Mouse (Mus musculus) heart, adult 2 months (tissue): ENCODE measurements at regions not wholly inside any gene's neighbourhood (a gene's known extent, or its start where the extent isn't known, plus 50 kb on each side); places are given as distances from the start of the nearest gene placed in this dataset.

Experiments used
- DNase-seq, 2 experiments: peaks; one replicate each; pipeline ENCODE4 v3.0.0; 2021
- H3K27ac ChIP-seq: fragments of 200-600 bp; 2 replicates; pipeline ENCODE4 v1.8.1; 2022
- H3K27me3 ChIP-seq: fragments of 200-500 bp; 2 replicates; pipeline ENCODE4 v1.6.1; 2012; ENCODE audit warnings: mild to moderate bottlenecking, low read length, inconsistent platforms, mixed read lengths; ENCODE audit not compliant: control insufficient read depth, insufficient read depth
- H3K36me3 ChIP-seq: fragments of 200-500 bp; 2 replicates; pipeline ENCODE4 v1.6.1; 2012; ENCODE audit warnings: low read length, inconsistent platforms; ENCODE audit not compliant: control insufficient read depth, insufficient read depth
- H3K4me1 ChIP-seq: fragments of 200-500 bp; 2 replicates; pipeline ENCODE4 v1.6.1; 2011; ENCODE audit warnings: low read length; ENCODE audit not compliant: control insufficient read depth, insufficient read depth
- H3K4me3 ChIP-seq: fragments of 200-600 bp; 2 replicates; pipeline ENCODE4 v1.8.1; 2022
- H3K79me2 ChIP-seq: fragments of 200-500 bp; replicated peaks from 2 replicates; pipeline ENCODE4 v1.6.1; 2012; ENCODE audit warnings: mild to moderate bottlenecking, inconsistent platforms, low read length, moderate library complexity, mixed read lengths; ENCODE audit not compliant: control insufficient read depth, insufficient read depth
- H3K9ac ChIP-seq: fragments of 200-500 bp; 2 replicates; pipeline ENCODE4 v1.6.1; 2012; ENCODE audit warnings: low read depth, mild to moderate bottlenecking, control low read depth, inconsistent platforms, low read length, mixed read lengths
- CTCF ChIP-seq: fragments of 200-600 bp; IDR thresholded peaks from 2 replicates; pipeline ENCODE4 v1.8.1; 2022; ENCODE audit warnings: antibody characterized with exemption, mild to moderate bottlenecking, moderate library complexity
- EP300 ChIP-seq: fragments of 200-500 bp; IDR thresholded peaks from 2 replicates; pipeline ENCODE4 v1.6.1; 2011; ENCODE audit warnings: low read depth, low read length, control low read depth; ENCODE audit not compliant: insufficient read depth
- POLR2A ChIP-seq: fragments of 200-500 bp; IDR thresholded peaks from 2 replicates; pipeline ENCODE4 v1.6.1; 2011; ENCODE audit warnings: mild to moderate bottlenecking, low read depth, low read length, control low read depth; ENCODE audit not compliant: insufficient read depth
- WGBS: fragments of 180-500 bp; shearing (Covaris S2); methylation state at CpG from one replicate; pipeline ENCODE4 v1.1.7; 2018; 5-methylcytosine and 5-hydroxymethylcytosine counted together
- intact Hi-C: fragments of 180-260 bp; cut with DNase I; formaldehyde crosslinking; loops from one replicate; pipeline ENCODE4 v1.15.1; 2025

DNA sequence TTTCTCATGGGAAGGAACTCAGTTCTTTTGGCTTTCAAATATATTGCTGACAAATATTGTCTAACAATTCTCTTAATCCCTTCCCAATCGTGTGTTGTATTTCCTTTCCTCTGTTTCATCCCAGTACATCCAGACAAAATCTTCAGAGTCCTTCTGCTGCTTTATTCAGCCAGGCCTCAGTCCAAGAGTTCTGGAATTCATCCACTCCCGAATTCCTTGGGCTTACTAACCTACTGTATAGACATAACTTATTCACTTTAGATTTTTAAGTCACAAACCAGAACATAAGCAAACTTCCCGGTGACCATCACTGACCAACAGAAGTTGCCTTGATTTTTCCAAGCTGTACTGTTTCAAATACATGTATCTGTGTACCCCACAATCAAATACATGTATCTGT lies 90.9 kb upstream of the Kitl start:
- intact Hi-C loops = no loop called here
- Histone ChIP-seq H3K27me3 (no peaks in the 10 kb centered on the region), H3K4me1 (peaks cover 1% of the 10 kb centered on the region), H3K27ac (no peak overlapping the region), H3K4me3 (no peak overlapping the region), H3K79me2 (no peaks in the 10 kb centered on the region), H3K36me3 (no peaks in the 10 kb centered on the region), H3K9ac (no peak overlapping the region)
- no peak for DNase-seq
- WGBS = 64% methylated on average over 3 of the region's 3 CpGs
- no peak for TF ChIP-seq POLR2A
- no peak for TF ChIP-seq EP300
- no peak for TF ChIP-seq CTCF

- intact Hi-C loops = loop anchor here (10.0 kb wide), 1 partner anchor 95 kb away; the partner anchor contains the start of gene Kitl
These were observed 95.5 kb upstream of the Kitl start for GRCm38 (mm10) chr10:99919925-99920324.

DNA sequence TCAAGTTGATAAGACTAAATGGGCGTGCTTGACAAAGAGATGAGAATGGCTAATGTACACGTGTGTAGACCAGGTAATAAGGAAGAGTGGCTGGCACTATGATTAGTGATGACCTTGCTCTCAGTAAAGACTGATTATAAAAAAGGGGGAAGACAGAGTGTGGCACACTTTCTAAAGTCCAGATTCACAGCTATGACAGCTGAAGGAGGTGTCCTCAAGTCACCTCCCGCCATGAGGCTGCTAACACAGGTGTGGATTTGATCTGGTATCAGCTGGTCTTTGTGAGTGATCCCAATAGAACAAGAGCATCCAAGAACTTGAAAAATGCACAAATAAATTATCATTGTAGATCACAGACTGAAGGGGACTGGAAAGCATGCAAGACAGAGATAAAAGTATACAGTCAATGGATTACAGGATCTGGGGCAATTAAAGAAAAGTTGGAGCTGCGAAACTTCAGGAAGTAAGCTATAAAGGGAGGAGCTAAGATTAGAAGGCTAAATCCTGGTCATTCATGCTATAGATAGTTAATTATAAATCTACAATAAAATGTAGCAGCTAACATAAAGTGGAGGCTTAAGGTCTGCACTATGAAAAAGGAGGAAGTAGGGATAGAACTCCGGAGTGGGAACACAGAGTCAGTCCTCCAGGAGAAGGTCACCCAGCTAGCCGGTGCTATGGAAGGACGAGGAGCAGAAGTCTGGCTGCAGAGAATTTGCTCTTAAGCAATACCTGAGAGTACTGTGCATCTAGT lies 96.7 kb upstream of the Kitl start:
- intact Hi-C loops = loop anchor here (10.0 kb wide), 1 partner anchor 96 kb away; the partner anchor contains the start of gene Kitl
- 91% methylated on average over 7 of the region's 7 CpGs for WGBS
- Histone ChIP-seq H3K9ac (no peak overlapping the region), H3K27ac (no peak overlapping the region), H3K36me3 (no peaks in the 10 kb centered on the region), H3K79me2 (no peaks in the 10 kb centered on the region), H3K4me1 (peaks cover 2% of the 10 kb centered on the region), H3K4me3 (no peak overlapping the region), H3K27me3 (no peaks in the 10 kb centered on the region)
- DNase-seq = no peak
- TF ChIP-seq POLR2A (no peak), EP300 (no peak), CTCF (no peak)

More at GRCm38 (mm10) chr10:99919925-99920324, 95.5 kb upstream of the Kitl start:
- Histone ChIP-seq H3K79me2 (no peaks in the 10 kb centered on the region), H3K4me3 (no peak overlapping the region), H3K4me1 (no peaks in the 10 kb centered on the region), H3K9ac (no peak overlapping the region), H3K27ac (no peak overlapping the region), H3K36me3 (no peaks in the 10 kb centered on the region), H3K27me3 (no peaks in the 10 kb centered on the region)
- no peak for DNase-seq
- TF ChIP-seq EP300 = no peak
- TF ChIP-seq POLR2A = no peak
- TF ChIP-seq CTCF = no peak
- 91% methylated on average over 2 of the region's 2 CpGs for WGBS

- Histone ChIP-seq H3K27me3 (no peaks in the 10 kb centered on the region), H3K4me3 (peak overlapping the region; percentile 61), H3K9ac (0 out of 2 replicates have a peak overlapping the region, but pooled peaks have one; percentile 3), H3K36me3 (no peaks in the 10 kb centered on the region), H3K27ac (peak overlapping the region; percentile 84), H3K4me1 (peaks cover 2% of the 10 kb centered on the region), H3K79me2 (no peaks in the 10 kb centered on the region)
- 40% methylated on average over 4 of the region's 4 CpGs for WGBS
- intact Hi-C loops = loop anchor here (5.0 to 10.0 kb wide), 2 partner anchors 101 to 258 kb away; partner anchors contain the start of gene Kitl
- DNase-seq = no peak
- TF ChIP-seq POLR2A = no peak
- no peak for TF ChIP-seq CTCF
- no peak for TF ChIP-seq EP300
These were observed 101.6 kb upstream of the Kitl start for GRCm38 (mm10) chr10:99913846-99914187.

DNA sequence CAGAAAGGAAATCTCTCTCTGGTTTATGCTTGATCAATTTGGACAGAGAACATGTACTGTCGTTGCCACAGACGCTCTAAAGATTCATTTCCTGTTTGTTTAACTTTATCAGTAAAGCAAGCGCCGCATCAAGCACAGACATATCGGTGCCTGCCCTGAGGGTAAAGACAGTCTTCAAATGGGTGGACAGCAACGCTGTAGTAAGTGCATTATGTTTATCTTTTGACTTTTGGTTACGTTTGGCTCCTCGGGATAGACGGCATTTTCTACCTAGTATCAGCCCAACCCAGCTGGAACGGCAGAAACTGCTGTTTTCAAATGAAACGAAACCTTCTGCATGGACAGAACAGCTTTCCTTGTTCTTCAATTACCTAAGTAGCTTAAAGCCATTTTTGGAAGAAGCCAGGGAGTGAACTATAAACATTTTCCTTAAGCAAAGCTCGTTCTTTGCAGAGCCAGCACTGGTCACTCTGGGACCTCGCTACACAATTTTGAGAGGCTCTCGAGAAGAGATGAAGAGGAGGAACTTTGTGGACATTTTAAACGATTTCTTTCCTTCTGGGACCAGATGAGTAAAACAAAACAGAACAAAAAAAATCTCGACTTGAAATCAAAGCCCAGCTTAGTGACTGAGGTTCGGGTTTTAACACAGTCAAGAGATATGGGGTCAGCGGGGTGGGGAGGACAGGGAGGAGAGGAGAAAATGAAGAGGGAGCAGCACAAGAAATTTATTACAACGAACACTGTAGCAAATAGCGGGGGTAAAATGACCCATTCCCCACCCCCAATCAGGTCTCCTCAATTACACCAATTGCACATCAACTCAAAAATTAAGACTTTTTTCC lies 102.2 kb upstream of the Kitl start:
- no peaks in the 10 kb centered on the region for H3K36me3 ChIP-seq
- no peaks in the 10 kb centered on the region for H3K79me2 ChIP-seq
- peak overlapping the region; percentile 74 for H3K9ac ChIP-seq
- H3K4me1 ChIP-seq = peaks cover 2% of the 10 kb centered on the region
- TF ChIP-seq EP300 = no peak
- no peak for TF ChIP-seq CTCF
- no peak for TF ChIP-seq POLR2A
- DNase-seq = peak; percentile 18 to 33
- 16% methylated on average over 20 of the region's 20 CpGs for WGBS
- peak overlapping the region; percentile 84 for H3K27ac ChIP-seq
- peak overlapping the region; percentile 61 for H3K4me3 ChIP-seq
- no peaks in the 10 kb centered on the region for H3K27me3 ChIP-seq
- intact Hi-C loops = loop anchor here (5.0 to 10.0 kb wide), 2 partner anchors 102 to 259 kb away; partner anchors contain the start of gene Kitl
